Mouse (Mus musculus): ENCODE data around the gene Olfr292.

Olfr292 gene

DNA sequence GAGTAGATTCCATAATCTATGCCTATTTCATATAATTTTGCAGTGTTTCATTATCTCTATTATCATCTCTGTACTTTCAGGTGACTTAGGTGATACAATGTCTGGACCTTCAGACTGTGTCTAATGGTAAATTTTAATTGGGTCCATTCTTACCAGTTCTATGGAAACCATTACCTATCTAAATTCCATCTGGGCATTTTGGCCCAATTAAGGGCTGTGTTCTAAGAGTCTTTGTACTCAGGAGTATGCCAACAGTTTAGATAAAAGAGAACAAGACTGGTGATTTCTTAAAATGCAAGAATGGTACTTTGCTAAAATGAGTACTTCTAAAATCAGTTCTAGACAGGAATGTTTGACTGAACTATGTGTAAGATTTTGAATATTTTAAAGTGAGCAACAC is at the start of gene Olfr292:
Olfr292 (plus strand) TSS at position 301 of the 400 bp plus-strand sequence.
- no peak for DNase-seq

DNA sequence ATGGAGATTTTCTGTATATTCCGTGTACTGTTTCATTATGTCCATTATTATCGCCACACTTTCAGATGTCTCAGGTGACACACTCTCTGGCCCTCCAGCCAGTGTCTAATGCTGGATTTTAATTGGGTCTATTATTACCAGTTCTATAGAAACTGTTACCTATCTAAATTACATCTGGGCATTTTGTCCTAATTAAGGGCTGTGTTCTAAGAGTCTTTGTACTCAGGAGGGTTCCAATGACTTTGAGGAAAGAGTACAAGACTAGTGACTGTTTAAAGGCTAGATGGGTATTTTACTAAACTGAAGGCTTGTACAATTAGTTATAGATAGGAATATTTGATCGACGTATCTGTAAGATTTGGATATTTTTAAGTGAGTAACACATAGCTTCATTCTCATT is 39.4 kb upstream of the Olfr292 start, which contains the start of gene Olfr293:
Olfr293 (plus strand) TSS at position 301 of the 400 bp plus-strand sequence.
- no peak for DNase-seq

DNA sequence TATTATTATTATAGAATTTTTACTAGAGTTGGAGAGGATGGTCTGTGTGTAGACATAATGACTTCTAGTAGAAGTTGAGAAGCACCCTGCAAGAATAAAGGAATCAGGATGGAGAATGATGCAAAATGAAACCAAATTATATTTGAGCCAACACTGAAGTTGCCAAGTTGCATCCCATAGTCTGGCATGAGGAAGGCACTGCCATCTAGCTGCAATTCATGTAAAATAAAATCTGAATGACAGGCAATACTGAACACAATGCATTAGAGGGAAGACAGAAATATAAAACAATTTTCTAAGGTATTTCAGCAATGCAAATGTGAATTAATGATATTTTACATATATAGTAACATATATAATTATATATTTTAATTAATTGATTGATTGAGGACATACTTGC is 36.9 kb downstream of the Olfr292 start:
- DNase-seq = no peak

All from liver (tissue).